Mouse (Mus musculus): Measurements from ENCODE around the gene Arhgef10l. TPM values are rescaled to one million over a fixed set of nuclear protein-coding genes. Genes with fewer than 3 reads are reported as not detected.
A peak's percentile ranks its signal among the peaks of the same experiment; 100 is the strongest.

Arhgef10l gene
- total and polyA plus RNA-seq, 2 experiments, result 17.7 to 69.9 TPM

DNA sequence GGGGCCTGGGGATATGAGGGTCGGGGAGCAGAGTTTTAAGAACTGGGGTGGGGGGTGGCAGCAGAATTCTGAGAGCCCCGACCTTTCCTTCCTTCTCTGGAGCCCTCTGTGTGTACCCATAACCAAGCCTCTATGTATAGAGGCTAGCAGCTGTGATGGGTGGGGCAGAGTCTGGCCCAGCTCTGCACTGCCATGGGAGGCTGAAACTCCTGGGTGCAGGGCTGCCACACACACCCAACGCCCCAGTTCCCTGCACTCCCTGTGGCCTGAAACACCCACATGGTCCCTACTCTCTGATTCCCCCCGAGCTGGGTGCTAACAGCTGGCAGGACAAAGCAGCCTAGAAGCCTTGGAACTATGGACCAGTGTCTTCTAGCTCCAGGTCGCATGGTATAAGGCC lies 107.6 kb downstream of the Arhgef10l start:
- TF ChIP-seq CTCF (IDR thresholded peaks at IDR 0.05; ENCODE audit: low read depth, low read length) (no peak), POLR2A (IDR thresholded peaks at IDR 0.05; ENCODE audit: extremely low read depth, insufficient read depth, low read length) (no peak)
- Histone ChIP-seq H3K4me3 (ENCODE audit: insufficient read depth, low read depth, low read length) (no peak overlapping the region), H3K9ac (ENCODE audit: low read depth, low read length) (no peak overlapping the region), H3K79me2 (ENCODE audit: control insufficient read depth, insufficient read depth, low read length) (no peaks in the 10 kb centered on the region), H3K27ac (replicated peaks; ENCODE audit: insufficient read depth, low read depth, low read length) (no peak overlapping the region), H3K36me3 (ENCODE audit: control insufficient read depth, insufficient read depth, low read length) (peaks cover 12% of the 10 kb centered on the region), H3K27me3 (ENCODE audit: control insufficient read depth, insufficient read depth, low read length) (no peaks in the 10 kb centered on the region), H3K4me1 (ENCODE audit: control insufficient read depth, insufficient read depth, low read length) (no peaks in the 10 kb centered on the region)
- no peak for DNase-seq (ENCODE audit: extremely low read depth, low read depth, low spot score)
- WGBS, result 90% methylated on average over 5 of the region's 5 CpGs

DNA sequence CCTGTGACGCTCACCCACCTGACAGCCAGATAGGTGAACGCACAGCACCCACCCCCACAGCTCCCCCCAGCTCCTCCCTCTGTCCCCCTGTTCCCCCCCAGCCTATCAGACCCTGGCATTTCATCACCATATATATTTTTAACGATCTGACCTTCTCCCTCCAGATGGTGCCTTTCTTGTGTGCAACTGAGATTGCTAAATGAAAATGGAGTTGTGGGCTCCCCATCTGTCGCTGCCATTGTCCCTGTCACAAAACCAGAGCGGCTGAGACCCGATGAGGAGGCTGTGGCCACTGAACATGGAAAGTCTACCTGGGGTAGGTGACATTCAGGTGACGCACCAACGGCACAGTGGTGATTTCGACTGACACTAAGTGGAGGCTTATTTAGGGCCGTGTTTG lies 109.3 kb downstream of the Arhgef10l start:
- 96% methylated on average over 10 of the region's 10 CpGs for WGBS
- no peak for DNase-seq (ENCODE audit: extremely low read depth, low read depth, low spot score)
- H3K9ac ChIP-seq (ENCODE audit: low read depth, low read length), result no peak overlapping the region
- no peak overlapping the region for H3K4me3 ChIP-seq (ENCODE audit: insufficient read depth, low read depth, low read length)
- H3K27me3 ChIP-seq (ENCODE audit: control insufficient read depth, insufficient read depth, low read length), result no peaks in the 10 kb centered on the region
- peaks cover 4% of the 10 kb centered on the region; the same call in 1 of the 2 replicates for H3K36me3 ChIP-seq (ENCODE audit: control insufficient read depth, insufficient read depth, low read length)
- no peaks in the 10 kb centered on the region for H3K79me2 ChIP-seq (ENCODE audit: control insufficient read depth, insufficient read depth, low read length)
- no peak overlapping the region for H3K27ac ChIP-seq (replicated peaks; ENCODE audit: insufficient read depth, low read depth, low read length)
- TF ChIP-seq POLR2A (IDR thresholded peaks at IDR 0.05; ENCODE audit: extremely low read depth, insufficient read depth, low read length), result no peak
- TF ChIP-seq CTCF (IDR thresholded peaks at IDR 0.05; ENCODE audit: low read depth, low read length), result no peak
- H3K4me1 ChIP-seq (ENCODE audit: control insufficient read depth, insufficient read depth, low read length), result no peaks in the 10 kb centered on the region

DNA sequence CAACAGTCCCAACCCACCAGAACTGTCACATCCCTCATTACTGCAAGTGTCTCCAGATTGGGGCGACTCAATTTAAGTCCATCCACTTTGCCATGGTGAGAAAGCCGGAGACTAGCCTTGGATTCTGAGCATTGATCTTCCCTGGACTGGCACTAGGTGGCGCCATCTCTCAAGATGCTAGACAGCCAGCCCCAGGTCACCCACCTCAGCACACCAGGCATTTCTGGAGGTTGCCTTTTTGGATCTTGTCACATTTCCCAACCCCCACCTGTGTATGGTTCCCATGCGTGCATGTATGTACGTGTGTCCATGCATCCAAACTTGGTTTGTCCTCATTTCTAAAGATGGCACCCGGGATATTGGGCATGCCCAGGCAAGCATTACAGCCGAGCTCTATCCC lies 110.5 kb downstream of the Arhgef10l start:
- WGBS, result 73% methylated on average over 7 of the region's 7 CpGs
- Histone ChIP-seq H3K4me3 (ENCODE audit: insufficient read depth, low read depth, low read length) (no peak overlapping the region), H3K79me2 (ENCODE audit: control insufficient read depth, insufficient read depth, low read length) (no peaks in the 10 kb centered on the region), H3K4me1 (ENCODE audit: control insufficient read depth, insufficient read depth, low read length) (no peaks in the 10 kb centered on the region), H3K9ac (ENCODE audit: low read depth, low read length) (no peak overlapping the region), H3K27ac (replicated peaks; ENCODE audit: insufficient read depth, low read depth, low read length) (no peak overlapping the region), H3K27me3 (ENCODE audit: control insufficient read depth, insufficient read depth, low read length) (no peaks in the 10 kb centered on the region), H3K36me3 (ENCODE audit: control insufficient read depth, insufficient read depth, low read length) (peaks cover 7% of the 10 kb centered on the region; the same call in 1 of the 2 replicates)
- DNase-seq (ENCODE audit: extremely low read depth, low read depth, low spot score), result peak; percentile 20
- peak; percentile 83 for TF ChIP-seq CTCF (IDR thresholded peaks at IDR 0.05; ENCODE audit: low read depth, low read length)
- TF ChIP-seq POLR2A (IDR thresholded peaks at IDR 0.05; ENCODE audit: extremely low read depth, insufficient read depth, low read length), result no peak

DNA sequence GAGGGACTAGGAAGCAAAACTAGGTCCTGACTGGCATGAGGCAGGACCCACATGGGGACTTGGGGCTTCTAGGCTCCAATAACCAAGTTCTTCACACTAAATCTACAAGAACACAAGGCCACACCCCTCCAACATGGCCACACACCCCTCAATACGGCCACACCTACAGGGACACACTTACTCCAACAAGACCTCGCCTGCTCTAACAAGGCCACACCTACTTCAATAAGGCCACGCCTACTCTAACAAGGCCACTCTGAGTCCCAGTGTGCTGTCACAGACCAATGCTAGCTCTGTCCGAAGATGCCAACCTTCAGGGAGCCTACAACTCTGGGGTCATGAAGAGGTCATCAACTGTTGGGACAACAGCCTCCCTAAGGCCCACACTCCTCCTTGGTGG lies 111.3 kb downstream of the Arhgef10l start:
- no peak for DNase-seq (ENCODE audit: extremely low read depth, low read depth, low spot score)
- 77% methylated on average over 4 of the region's 4 CpGs for WGBS

DNA sequence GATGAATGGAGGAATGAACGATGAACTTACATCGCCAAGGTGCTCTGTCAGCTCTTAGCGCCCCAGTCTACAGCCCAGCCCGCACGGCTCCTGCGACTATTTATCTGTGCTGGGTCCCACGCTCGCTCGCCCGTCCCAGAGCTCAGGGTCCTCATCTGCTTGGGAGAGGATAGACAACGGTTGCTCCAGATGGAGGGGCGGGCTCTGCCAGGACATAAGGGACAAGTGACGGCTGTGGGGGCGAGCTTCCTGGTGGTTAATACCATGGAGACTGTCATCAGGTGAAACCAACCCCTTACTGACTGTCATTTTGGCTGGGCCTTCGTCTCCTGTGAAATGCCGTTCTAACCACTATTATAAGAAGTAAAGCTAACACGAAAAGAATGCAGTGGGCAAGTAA lies 114.0 kb downstream of the Arhgef10l start:
- 97% methylated on average over 17 of the region's 17 CpGs for WGBS
- no peak overlapping the region for H3K27ac ChIP-seq (replicated peaks; ENCODE audit: insufficient read depth, low read depth, low read length)
- no peak overlapping the region for H3K9ac ChIP-seq (ENCODE audit: low read depth, low read length)
- no peaks in the 10 kb centered on the region for H3K4me1 ChIP-seq (ENCODE audit: control insufficient read depth, insufficient read depth, low read length)
- H3K4me3 ChIP-seq (ENCODE audit: insufficient read depth, low read depth, low read length), result no peak overlapping the region
- H3K36me3 ChIP-seq (ENCODE audit: control insufficient read depth, insufficient read depth, low read length), result peaks cover 7% of the 10 kb centered on the region; the same call in 1 of the 2 replicates
- H3K27me3 ChIP-seq (ENCODE audit: control insufficient read depth, insufficient read depth, low read length), result no peaks in the 10 kb centered on the region
- H3K79me2 ChIP-seq (ENCODE audit: control insufficient read depth, insufficient read depth, low read length), result no peaks in the 10 kb centered on the region
- no peak for DNase-seq (ENCODE audit: extremely low read depth, low read depth, low spot score)
- TF ChIP-seq POLR2A (IDR thresholded peaks at IDR 0.05; ENCODE audit: extremely low read depth, insufficient read depth, low read length) (no peak), CTCF (IDR thresholded peaks at IDR 0.05; ENCODE audit: low read depth, low read length) (no peak)

More for the DNA sequence above, 111.3 kb downstream of the Arhgef10l start:
- Histone ChIP-seq H3K36me3 (ENCODE audit: control insufficient read depth, insufficient read depth, low read length) (peaks cover 7% of the 10 kb centered on the region; the same call in 1 of the 2 replicates), H3K79me2 (ENCODE audit: control insufficient read depth, insufficient read depth, low read length) (no peaks in the 10 kb centered on the region), H3K9ac (ENCODE audit: low read depth, low read length) (no peak overlapping the region), H3K4me1 (ENCODE audit: control insufficient read depth, insufficient read depth, low read length) (no peaks in the 10 kb centered on the region), H3K27me3 (ENCODE audit: control insufficient read depth, insufficient read depth, low read length) (no peaks in the 10 kb centered on the region), H3K27ac (replicated peaks; ENCODE audit: insufficient read depth, low read depth, low read length) (no peak overlapping the region), H3K4me3 (ENCODE audit: insufficient read depth, low read depth, low read length) (no peak overlapping the region)
- no peak for TF ChIP-seq POLR2A (IDR thresholded peaks at IDR 0.05; ENCODE audit: extremely low read depth, insufficient read depth, low read length)
- TF ChIP-seq CTCF (IDR thresholded peaks at IDR 0.05; ENCODE audit: low read depth, low read length), result no peak

DNA sequence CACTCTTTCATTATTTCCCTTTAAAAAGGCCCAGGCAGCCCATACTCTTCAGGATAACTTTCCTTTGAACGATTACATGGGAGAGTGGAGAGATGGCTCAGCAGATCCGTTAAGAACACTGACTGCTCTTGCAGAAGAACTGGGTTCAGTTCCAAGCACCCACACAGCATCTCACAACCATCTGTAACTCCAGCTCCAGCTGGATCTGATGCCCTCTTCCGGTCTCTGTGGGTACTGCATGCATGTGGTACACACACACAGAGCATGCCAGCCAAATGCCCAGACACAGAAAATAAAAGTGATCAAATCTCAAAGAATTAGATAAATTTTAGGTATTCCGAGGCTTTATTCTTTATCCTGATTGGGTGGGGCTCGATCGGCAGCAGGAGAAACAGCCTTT lies 115.1 kb downstream of the Arhgef10l start:
- H3K9ac ChIP-seq (ENCODE audit: low read depth, low read length), result no peak overlapping the region

More for the DNA sequence above, 115.1 kb downstream of the Arhgef10l start:
- peaks cover 7% of the 10 kb centered on the region; the same call in 1 of the 2 replicates for H3K36me3 ChIP-seq (ENCODE audit: control insufficient read depth, insufficient read depth, low read length)
- 94% methylated on average over 6 of the region's 6 CpGs for whole genome bisulfite sequencing
- TF ChIP-seq CTCF (IDR thresholded peaks at IDR 0.05; ENCODE audit: low read depth, low read length), result peak; percentile 10; the same call in 1 of the 2 replicates
- TF ChIP-seq POLR2A (IDR thresholded peaks at IDR 0.05; ENCODE audit: extremely low read depth, insufficient read depth, low read length), result no peak
- H3K27ac ChIP-seq (replicated peaks; ENCODE audit: insufficient read depth, low read depth, low read length), result no peak overlapping the region
- H3K79me2 ChIP-seq (ENCODE audit: control insufficient read depth, insufficient read depth, low read length), result no peaks in the 10 kb centered on the region
- no peak overlapping the region for H3K4me3 ChIP-seq (ENCODE audit: insufficient read depth, low read depth, low read length)
- H3K4me1 ChIP-seq (ENCODE audit: control insufficient read depth, insufficient read depth, low read length), result no peaks in the 10 kb centered on the region
- H3K27me3 ChIP-seq (ENCODE audit: control insufficient read depth, insufficient read depth, low read length), result no peaks in the 10 kb centered on the region
- no peak for DNase-seq (ENCODE audit: extremely low read depth, low read depth, low spot score)

Data from liver, adult 2 months (tissue).